Mouse (Mus musculus): Measurements from ENCODE around the gene Pabpc4. TPM values are rescaled to one million over a fixed set of nuclear protein-coding genes. Genes with fewer than 3 reads are reported as not detected.

Gene Pabpc4
- total RNA-seq (2021) = 10 to 100 TPM; 40.3 to 47.0 TPM
- long read RNA-seq, transcript Pabpc4-204 (14 exons, 3,111 nt) = major isoform, 5 of 26 reads
- long read RNA-seq, partial matches to known transcripts = 2 of 26 reads
- long read RNA-seq, other reads (novel, unspliced or antisense) = 13 of 26 reads

- DNase-seq (ENCODE audit: low spot score in 2 of 2) = no peak
Measured at GRCm38 (mm10) chr4:123261721-123262401, at the start of gene Pabpc4. Gene Pabpc4 (plus strand): TSS chr4:123262351.

GRCm38 (mm10) chr4:123213975-123214374 lies 48.2 kb upstream of the Pabpc4 start:
- no peak for DNase-seq (ENCODE audit: low spot score in 2 of 2)

GRCm38 (mm10) chr4:123215367-123215766 lies 46.8 kb upstream of the Pabpc4 start:
- DNase-seq (ENCODE audit: low spot score in 2 of 2) = no peak

- peak in 1 of 2 experiments; percentile 46 for DNase-seq (ENCODE audit: low spot score in 2 of 2)
Measured at GRCm38 (mm10) chr4:123216782-123217181, 45.4 kb upstream of the Pabpc4 start.

GRCm38 (mm10) chr4:123219720-123220357 lies 42.3 kb upstream of the Pabpc4 start:
- DNase-seq (ENCODE audit: low spot score in 2 of 2) = peak; percentile 64 to 85

GRCm38 (mm10) chr4:123220637-123221036 lies 41.5 kb upstream of the Pabpc4 start:
- no peak for DNase-seq (ENCODE audit: low spot score in 2 of 2)

GRCm38 (mm10) chr4:123223309-123223708 lies 38.8 kb upstream of the Pabpc4 start:
- DNase-seq (ENCODE audit: low spot score in 2 of 2) = no peak

- no peak for DNase-seq (ENCODE audit: low spot score in 2 of 2)
Measured at GRCm38 (mm10) chr4:123225718-123226403, 36.3 kb upstream of the Pabpc4 start.

GRCm38 (mm10) chr4:123227707-123228106 lies 34.4 kb upstream of the Pabpc4 start:
- peak in 1 of 2 experiments; percentile 48 for DNase-seq (ENCODE audit: low spot score in 2 of 2)

GRCm38 (mm10) chr4:123228270-123228669 lies 33.9 kb upstream of the Pabpc4 start:
- DNase-seq (ENCODE audit: low spot score in 2 of 2) = no peak

GRCm38 (mm10) chr4:123229166-123229565 lies 33.0 kb upstream of the Pabpc4 start:
- DNase-seq (ENCODE audit: low spot score in 2 of 2) = no peak

- DNase-seq (ENCODE audit: low spot score in 2 of 2) = no peak
Measured at GRCm38 (mm10) chr4:123232841-123233240, 29.3 kb upstream of the Pabpc4 start.

- no peak for DNase-seq (ENCODE audit: low spot score in 2 of 2)
Measured at GRCm38 (mm10) chr4:123233492-123234084, 28.6 kb upstream of the Pabpc4 start, which contains the start of gene Heyl. Gene Heyl (plus strand): TSS chr4:123233556.

GRCm38 (mm10) chr4:123235835-123236430 lies 26.2 kb upstream of the Pabpc4 start:
- no peak for DNase-seq (ENCODE audit: low spot score in 2 of 2)

- DNase-seq (ENCODE audit: low spot score in 2 of 2) = no peak
Measured at GRCm38 (mm10) chr4:123236431-123237031, 25.6 kb upstream of the Pabpc4 start.

GRCm38 (mm10) chr4:123237386-123238266 lies 24.5 kb upstream of the Pabpc4 start:
- no peak for DNase-seq (ENCODE audit: low spot score in 2 of 2)

- no peak for DNase-seq (ENCODE audit: low spot score in 2 of 2)
Measured at GRCm38 (mm10) chr4:123239361-123240203, 22.6 kb upstream of the Pabpc4 start.

- DNase-seq (ENCODE audit: low spot score in 2 of 2) = no peak
Measured at GRCm38 (mm10) chr4:123246221-123246620, 15.9 kb upstream of the Pabpc4 start.

GRCm38 (mm10) chr4:123246651-123247050 lies 15.5 kb upstream of the Pabpc4 start:
- DNase-seq (ENCODE audit: low spot score in 2 of 2) = no peak
